Mouse (Mus musculus) brain, embryonic 14.5 days (tissue): ENCODE data around the gene Slc25a51.

ENCODE experiments used
- CTCF ChIP-seq: fragments of 200-500 bp; IDR thresholded peaks from 2 replicates; pipeline ENCODE4 v1.5.1; 2012; ENCODE audit warnings: inconsistent platforms, mild to moderate bottlenecking, moderate library complexity, borderline replicate concordance; ENCODE audit not compliant: insufficient read depth, insufficient read length; ENCODE audit errors: extremely low read depth
- POLR2A ChIP-seq: fragments of 200-500 bp; IDR thresholded peaks from 2 replicates; pipeline ENCODE4 v1.6.1; 2012; ENCODE audit warnings: mild to moderate bottlenecking, inconsistent platforms, borderline replicate concordance; ENCODE audit not compliant: poor library complexity, insufficient read depth, insufficient read length, severe bottlenecking; ENCODE audit errors: extremely low read depth

DNA sequence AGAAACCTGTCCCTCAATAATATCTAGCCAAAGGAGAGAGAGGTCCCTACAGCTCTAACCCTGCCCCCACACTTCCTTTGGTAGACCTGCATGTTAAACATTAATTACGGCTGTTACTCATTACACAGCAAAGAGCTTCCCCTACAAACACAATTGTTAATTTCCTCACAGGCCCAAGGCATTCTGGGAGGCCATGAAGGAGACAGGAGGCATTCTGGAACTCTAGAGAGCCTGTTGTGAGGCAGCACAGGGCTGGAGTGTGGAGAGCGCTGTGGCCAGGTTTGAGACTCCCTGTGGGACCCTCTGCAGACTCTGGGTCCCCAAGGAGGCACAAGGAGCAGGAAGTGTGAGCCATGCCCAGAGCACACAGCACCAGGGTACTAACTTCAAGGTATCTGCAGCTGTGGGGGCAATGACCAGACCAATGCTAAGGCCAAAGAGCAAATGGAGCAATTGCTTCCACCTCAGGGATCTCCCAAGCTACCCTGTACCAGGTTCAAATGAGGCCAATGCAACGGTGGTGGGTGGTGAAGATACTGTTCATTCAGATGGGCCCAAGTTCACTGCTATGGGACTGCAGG lies 44.8 kb upstream of the Slc25a51 start:
- no peak for TF ChIP-seq CTCF
- TF ChIP-seq POLR2A = no peak
